Mouse (Mus musculus) lung, postnatal 0 days (tissue): ENCODE measurements around the gene Lclat1. TPM values are rescaled to one million over a fixed set of nuclear protein-coding genes. Genes with fewer than 3 reads are reported as not detected.

Experiments used
- ATAC-seq: fragments of 200-750 bp; cut with Nextera tagmentation; 2 replicates; pipeline ENCODE4 v1.8.0; 2017; ENCODE audit warnings: moderate library complexity
- DNase-seq: peaks from one replicate; pipeline ENCODE4 v3.0.0-alpha.2; 2016; ENCODE audit warnings: low spot score
- H3K27ac ChIP-seq: fragments of 300-500 bp; sonication (generic); 2 replicates; pipeline ENCODE4 v1.5.1; 2014; ENCODE audit warnings: antibody characterized with exemption, mild to moderate bottlenecking, low read length, mixed read lengths
- H3K27me3 ChIP-seq: fragments of 300-500 bp; sonication (generic); replicated peaks from 2 replicates; pipeline ENCODE4 v1.6.1; 2014; ENCODE audit warnings: low read length, mixed read lengths; ENCODE audit not compliant: insufficient read depth
- H3K36me3 ChIP-seq: fragments of 300-500 bp; sonication (generic); 2 replicates; pipeline ENCODE4 v1.6.1; 2014; ENCODE audit warnings: low read length, mixed read lengths; ENCODE audit not compliant: insufficient read depth
- H3K4me1 ChIP-seq: fragments of 300-500 bp; sonication (generic); 2 replicates; pipeline ENCODE4 v1.6.1; 2014; ENCODE audit warnings: antibody characterized with exemption, low read depth, low read length, mixed read lengths; ENCODE audit not compliant: insufficient read depth
- H3K4me2 ChIP-seq: fragments of 300-500 bp; sonication (generic); replicated peaks from 2 replicates; pipeline ENCODE4 v1.6.1; 2014; ENCODE audit warnings: low read depth, mild to moderate bottlenecking, low read length, moderate library complexity, mixed read lengths
- H3K4me3 ChIP-seq: fragments of 300-500 bp; sonication (generic); 2 replicates; pipeline ENCODE4 v1.5.1; 2014; ENCODE audit warnings: low read depth, low read length
- H3K9ac ChIP-seq: fragments of 300-500 bp; sonication (generic); replicated peaks from 2 replicates; pipeline ENCODE4 v1.6.1; 2014; ENCODE audit warnings: low read depth, mild to moderate bottlenecking
- H3K9me3 ChIP-seq: fragments of 300-500 bp; sonication (generic); 2 replicates; pipeline ENCODE4 v1.6.1; 2016; ENCODE audit warnings: low read length, mixed read lengths
- CTCF ChIP-seq: IDR thresholded peaks from 2 replicates; pipeline ENCODE4 v1.5.1; 2016; ENCODE audit warnings: antibody characterized with exemption, mild to moderate bottlenecking
- EP300 ChIP-seq: IDR thresholded peaks from 2 replicates; pipeline ENCODE4 v1.6.1; 2016; ENCODE audit warnings: antibody characterized with exemption, mild to moderate bottlenecking, control low read depth
- WGBS: fragments of 180-500 bp; shearing (Covaris S2); extraction: QIAGEN DNeasy Blood & Tissue Kit; methylation state at CpG from one replicate; pipeline ENCODE4 v1.1.7; 2014; 5-methylcytosine and 5-hydroxymethylcytosine counted together
- polyA plus RNA-seq: library from polyadenylated mRNA; unstranded; fragments of >200 nt; fragmentation: Nextera tagmentation; extraction: Ambion mirVana; gene quantifications from 2 replicates; pipeline ENCODE4 v1.2.1, GENCODE M21; 2015

The Lclat1 gene
- polyA plus RNA-seq, 1 experiment from 2014 or later: 10.2 TPM

- no peak overlapping the region for H3K4me2 ChIP-seq
- no peaks in the 10 kb centered on the region for H3K27me3 ChIP-seq
- H3K36me3 ChIP-seq: no peaks in the 10 kb centered on the region
- no peak for DNase-seq
- no peak overlapping the region for H3K27ac ChIP-seq
- H3K9me3 ChIP-seq: no peaks in the 10 kb centered on the region
- no peak for TF ChIP-seq EP300
- no peak for TF ChIP-seq CTCF
- ATAC-seq: no peak
- H3K4me3 ChIP-seq: no peak overlapping the region
- H3K4me1 ChIP-seq: no peaks in the 10 kb centered on the region; the same call in 1 of the 2 replicates
- 40% methylated on average over 2 of the region's 2 CpGs for whole genome bisulfite sequencing
- no peak overlapping the region for H3K9ac ChIP-seq
Observed at GRCm38 (mm10) chr17:73126349-73126748, 18.6 kb downstream of the Lclat1 start.

GRCm38 (mm10) chr17:73126903-73127302, 19.1 kb downstream of the Lclat1 start:
- Histone ChIP-seq H3K27me3 (no peaks in the 10 kb centered on the region), H3K36me3 (no peaks in the 10 kb centered on the region), H3K9me3 (no peaks in the 10 kb centered on the region), H3K9ac (no peak overlapping the region), H3K4me3 (no peak overlapping the region), H3K4me1 (no peaks in the 10 kb centered on the region; the same call in 1 of the 2 replicates), H3K4me2 (no peak overlapping the region), H3K27ac (no peak overlapping the region)
- peak; percentile 66 for DNase-seq
- no peak for TF ChIP-seq CTCF
- TF ChIP-seq EP300: peak; percentile 30; the same call in 1 of the 2 replicates
- ATAC-seq: peak; percentile 50; the same call in 1 of the 2 replicates

- Histone ChIP-seq H3K27me3 (no peaks in the 10 kb centered on the region), H3K4me2 (no peak overlapping the region), H3K27ac (no peak overlapping the region), H3K4me3 (no peak overlapping the region), H3K4me1 (no peaks in the 10 kb centered on the region), H3K9me3 (no peaks in the 10 kb centered on the region), H3K36me3 (no peaks in the 10 kb centered on the region), H3K9ac (no peak overlapping the region)
- DNase-seq: no peak
- ATAC-seq: no peak
- TF ChIP-seq EP300 (no peak), CTCF (no peak)
- 85% methylated on average over 5 of the region's 5 CpGs for WGBS
Observed at GRCm38 (mm10) chr17:73136562-73137484, 29.0 kb downstream of the Lclat1 start.

GRCm38 (mm10) chr17:73138217-73138616, 30.4 kb downstream of the Lclat1 start:
- H3K36me3 ChIP-seq: no peaks in the 10 kb centered on the region
- no peak for ATAC-seq

GRCm38 (mm10) chr17:73142029-73142428, 34.2 kb downstream of the Lclat1 start:
- 55% methylated on average over 4 of the region's 4 CpGs for WGBS
- no peaks in the 10 kb centered on the region for H3K4me1 ChIP-seq
- TF ChIP-seq CTCF: no peak
- TF ChIP-seq EP300: no peak
- H3K4me2 ChIP-seq: no peak overlapping the region
- H3K27ac ChIP-seq: no peak overlapping the region
- no peaks in the 10 kb centered on the region for H3K9me3 ChIP-seq
- H3K4me3 ChIP-seq: no peak overlapping the region
- no peak overlapping the region for H3K9ac ChIP-seq
- no peaks in the 10 kb centered on the region for H3K36me3 ChIP-seq
- ATAC-seq: no peak
- DNase-seq: no peak
- no peaks in the 10 kb centered on the region for H3K27me3 ChIP-seq

More at GRCm38 (mm10) chr17:73138217-73138616, 30.4 kb downstream of the Lclat1 start:
- H3K27me3 ChIP-seq: no peaks in the 10 kb centered on the region
- WGBS: 72% methylated on average over 3 of the region's 3 CpGs
- H3K4me2 ChIP-seq: no peak overlapping the region
- DNase-seq: no peak
- TF ChIP-seq EP300 (no peak), CTCF (no peak)
- H3K9me3 ChIP-seq: no peaks in the 10 kb centered on the region
- H3K4me1 ChIP-seq: no peaks in the 10 kb centered on the region
- H3K4me3 ChIP-seq: no peak overlapping the region
- H3K9ac ChIP-seq: no peak overlapping the region
- no peak overlapping the region for H3K27ac ChIP-seq

- Histone ChIP-seq H3K27me3 (no peaks in the 10 kb centered on the region), H3K4me1 (no peaks in the 10 kb centered on the region), H3K9me3 (no peaks in the 10 kb centered on the region), H3K9ac (no peak overlapping the region), H3K4me3 (no peak overlapping the region), H3K36me3 (no peaks in the 10 kb centered on the region), H3K4me2 (no peak overlapping the region), H3K27ac (no peak overlapping the region)
- ATAC-seq (no peak), DNase-seq (peak; percentile 19)
- 13% methylated on average over 2 of the region's 2 CpGs for WGBS
- TF ChIP-seq EP300: no peak
- TF ChIP-seq CTCF: no peak
Observed at GRCm38 (mm10) chr17:73142445-73142844, 34.7 kb downstream of the Lclat1 start.
